Mouse (Mus musculus) forebrain, postnatal 0 days (tissue): ENCODE results near the gene Fbxl16. TPM values are rescaled to one million over a fixed set of nuclear protein-coding genes. Genes with fewer than 3 reads are reported as not detected.
A peak's percentile ranks its signal among the peaks of the same experiment; 100 is the strongest.

ENCODE experiments used
- ATAC-seq: fragments of 200-750 bp; cut with Nextera tagmentation; 2 replicates; pipeline ENCODE4 v1.8.0; 2017; ENCODE audit warnings: mild to moderate bottlenecking, moderate library complexity
- DNase-seq: peaks from one replicate; pipeline ENCODE4 v3.0.0-alpha.2; 2015
- H3K27ac ChIP-seq: fragments of 300-500 bp; sonication (generic); 2 replicates; pipeline ENCODE4 v1.5.1; 2014; ENCODE audit warnings: low read depth, mild to moderate bottlenecking, antibody characterized with exemption, low read length, moderate library complexity, mixed read lengths
- H3K27me3 ChIP-seq: fragments of 300-500 bp; sonication (generic); 2 replicates; pipeline ENCODE4 v1.6.1; 2014; ENCODE audit warnings: mild to moderate bottlenecking, low read length, mixed read lengths; ENCODE audit not compliant: insufficient read depth
- H3K36me3 ChIP-seq: fragments of 300-500 bp; sonication (generic); 2 replicates; pipeline ENCODE4 v1.6.1; 2014; ENCODE audit warnings: mild to moderate bottlenecking, moderate library complexity; ENCODE audit not compliant: insufficient read depth
- H3K4me1 ChIP-seq: fragments of 300-500 bp; sonication (generic); 2 replicates; pipeline ENCODE4 v1.6.1; 2014; ENCODE audit warnings: antibody characterized with exemption; ENCODE audit not compliant: insufficient read depth
- H3K4me2 ChIP-seq: fragments of 300-500 bp; sonication (generic); 2 replicates; pipeline ENCODE4 v1.6.1; 2014; ENCODE audit warnings: low read depth, mild to moderate bottlenecking, moderate library complexity
- H3K4me3 ChIP-seq: fragments of 300-500 bp; sonication (generic); 2 replicates; pipeline ENCODE4 v1.5.1; 2014; ENCODE audit warnings: low read depth, low read length, mixed read lengths
- H3K9ac ChIP-seq: fragments of 300-500 bp; sonication (generic); 2 replicates; pipeline ENCODE4 v1.6.1; 2014; ENCODE audit warnings: mild to moderate bottlenecking
- H3K9me3 ChIP-seq: fragments of 300-500 bp; sonication (generic); 2 replicates; pipeline ENCODE4 v1.6.1; 2016; ENCODE audit warnings: low read length
- CTCF ChIP-seq: sonication (generic); IDR thresholded peaks from 2 replicates; pipeline ENCODE4 v1.5.1; 2016; ENCODE audit warnings: antibody characterized with exemption, control low read depth, low read depth
- WGBS: fragments of 180-500 bp; shearing (Covaris S2); extraction: QIAGEN DNeasy Blood & Tissue Kit; methylation state at CpG from one replicate; pipeline ENCODE4 v1.1.7; 2014; 5-methylcytosine and 5-hydroxymethylcytosine counted together
- polyA plus RNA-seq: library from polyadenylated mRNA; unstranded; fragments of >200 nt; fragmentation: Nextera tagmentation; extraction: Ambion mirVana; gene quantifications from 2 replicates; pipeline ENCODE4 v1.2.1, GENCODE M21; 2015
- total RNA-seq: library from RNA; depleted of rRNA; stranded (reverse); fragments of >200 nt; gene quantifications from 2 replicates; pipeline ENCODE4 v1.2.3, GENCODE M21; 2014

The Fbxl16 gene
- total and polyA plus RNA-seq, 2 experiments from 2014 or later = 58.7 to 133 TPM

GRCm38 (mm10) chr17:25832436-25833290 is 23.8 kb downstream of the Fbxl16 start:
- ATAC-seq (peak; percentile 89), DNase-seq (peak; percentile 98)
- Histone ChIP-seq H3K36me3 (peaks cover 19% of the 10 kb centered on the region), H3K4me2 (peak overlapping the region; percentile 89), H3K4me1 (peaks cover 45% of the 10 kb centered on the region), H3K4me3 (peak overlapping the region; percentile 59), H3K9me3 (no peaks in the 10 kb centered on the region), H3K27ac (peak overlapping the region; percentile 93), H3K27me3 (no peaks in the 10 kb centered on the region), H3K9ac (peak overlapping the region; percentile 76)
- WGBS = under 1% methylated on average over 70 of the region's 77 CpGs
- no peak; the same call in 1 of the 2 replicates for TF ChIP-seq CTCF

GRCm38 (mm10) chr17:25833291-25833663 is 24.4 kb downstream of the Fbxl16 start, which contains the start of gene Stub1:
Gene Stub1 (minus strand): TSS chr17:25833404.
- WGBS = 2% methylated on average over 24 of the region's 24 CpGs
- H3K27me3 ChIP-seq = no peaks in the 10 kb centered on the region
- H3K4me1 ChIP-seq = peaks cover 46% of the 10 kb centered on the region
- ATAC-seq (peak; percentile 48), DNase-seq (no peak)
- H3K4me2 ChIP-seq = peak within 1 kb of the TSS; percentile 89
- peak within 1 kb of the TSS; percentile 93 for H3K27ac ChIP-seq
- H3K4me3 ChIP-seq = peak within 1 kb of the TSS; percentile 59
- H3K36me3 ChIP-seq = peaks cover 18% of the 10 kb centered on the region
- no peaks in the 10 kb centered on the region for H3K9me3 ChIP-seq
- H3K9ac ChIP-seq = peak within 1 kb of the TSS; percentile 76
- no peak for TF ChIP-seq CTCF

- Histone ChIP-seq H3K27me3 (no peaks in the 10 kb centered on the region), H3K4me3 (peak overlapping the region; percentile 59), H3K27ac (peak overlapping the region; percentile 93), H3K9me3 (no peaks in the 10 kb centered on the region), H3K4me1 (peaks cover 44% of the 10 kb centered on the region), H3K9ac (no peak overlapping the region), H3K4me2 (peak overlapping the region; percentile 89), H3K36me3 (peaks cover 23% of the 10 kb centered on the region)
- no peak for DNase-seq
- TF ChIP-seq CTCF = no peak
- ATAC-seq = no peak
- WGBS = 47% methylated on average over 6 of the region's 6 CpGs
These were observed 25.2 kb downstream of the Fbxl16 start for GRCm38 (mm10) chr17:25833961-25834594.

GRCm38 (mm10) chr17:25834595-25835222 is 25.8 kb downstream of the Fbxl16 start:
- Histone ChIP-seq H3K27me3 (no peaks in the 10 kb centered on the region), H3K4me2 (peak overlapping the region; percentile 89), H3K9ac (no peak overlapping the region), H3K27ac (no peak overlapping the region), H3K4me3 (peak overlapping the region; percentile 59), H3K4me1 (peaks cover 42% of the 10 kb centered on the region), H3K9me3 (no peaks in the 10 kb centered on the region), H3K36me3 (peaks cover 29% of the 10 kb centered on the region)
- ATAC-seq = no peak
- TF ChIP-seq CTCF = no peak
- no peak for DNase-seq
- WGBS = 90% methylated on average over 12 of the region's 12 CpGs

GRCm38 (mm10) chr17:25835301-25835700 is 26.4 kb downstream of the Fbxl16 start:
- TF ChIP-seq CTCF = no peak
- Histone ChIP-seq H3K27me3 (no peaks in the 10 kb centered on the region), H3K4me3 (no peak overlapping the region), H3K36me3 (peaks cover 29% of the 10 kb centered on the region), H3K4me2 (no peak overlapping the region), H3K27ac (no peak overlapping the region), H3K9ac (no peak overlapping the region), H3K9me3 (no peaks in the 10 kb centered on the region), H3K4me1 (peaks cover 37% of the 10 kb centered on the region)
- WGBS = 91% methylated on average over 7 of the region's 7 CpGs
- no peak for ATAC-seq
- no peak for DNase-seq

- no peak for TF ChIP-seq CTCF
- Histone ChIP-seq H3K4me2 (peak overlapping the region; percentile 89), H3K4me1 (peaks cover 37% of the 10 kb centered on the region), H3K27ac (no peak overlapping the region), H3K27me3 (no peaks in the 10 kb centered on the region), H3K4me3 (no peak overlapping the region), H3K36me3 (peaks cover 29% of the 10 kb centered on the region), H3K9me3 (no peaks in the 10 kb centered on the region), H3K9ac (peak overlapping the region; percentile 77; the same call in 1 of the 2 replicates)
- ATAC-seq (no peak), DNase-seq (no peak)
- WGBS = 92% methylated on average over 16 of the region's 16 CpGs
These were observed 26.9 kb downstream of the Fbxl16 start for GRCm38 (mm10) chr17:25835816-25836215.
